Mouse (Mus musculus): ENCODE data around the gene Fbxw20.
"Not testable (repeated sequence)": the region's sequence is repeated elsewhere in the genome, so short reads cannot be mapped to it uniquely, and the experiment has no call there.

Fbxw20 gene

GRCm38 (mm10) chr9:109234654-109235053, at the start of gene Fbxw20:
TSS of gene Fbxw20 (minus strand) at chr9:109234754.
- no peak for DNase-seq (ENCODE audit: inconsistent ontology term)

GRCm38 (mm10) chr9:109263041-109263440, 28.5 kb upstream of the Fbxw20 start:
- DNase-seq (ENCODE audit: inconsistent ontology term) = no peak

GRCm38 (mm10) chr9:109218449-109218848, 16.1 kb downstream of the Fbxw20 start:
- no peak for DNase-seq (ENCODE audit: inconsistent ontology term)

DNA sequence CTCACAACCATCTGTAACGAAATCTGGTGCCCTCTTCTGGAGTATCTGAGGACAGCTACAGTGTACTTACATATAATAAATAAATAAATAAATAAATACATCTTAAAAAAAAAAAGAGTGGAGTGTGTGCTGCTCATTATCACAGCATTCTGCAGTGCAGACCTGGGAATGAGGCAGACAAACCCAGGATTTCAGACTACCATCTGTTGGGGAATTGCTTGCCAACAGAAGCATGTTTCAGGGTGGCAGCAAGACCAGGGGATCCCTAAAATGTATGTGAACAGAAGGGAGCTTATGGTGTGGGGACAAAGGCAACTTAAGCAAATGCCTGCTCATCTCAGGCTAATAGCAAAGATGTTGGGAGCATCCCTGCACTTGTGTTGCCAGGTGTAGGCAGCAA, 33.2 kb downstream of the Fbxw20 start:
- DNase-seq (ENCODE audit: inconsistent ontology term) = not testable (repeated sequence)

GRCm38 (mm10) chr9:109200349-109200748, 34.2 kb downstream of the Fbxw20 start:
- DNase-seq (ENCODE audit: inconsistent ontology term) = no peak

- no peak for DNase-seq (ENCODE audit: inconsistent ontology term)
Measured at GRCm38 (mm10) chr9:109199353-109199752, 35.2 kb downstream of the Fbxw20 start.

GRCm38 (mm10) chr9:109195875-109196274, 38.7 kb downstream of the Fbxw20 start, which contains the start of gene Fbxw13:
TSS of gene Fbxw13 (minus strand) at chr9:109195975.
- DNase-seq (ENCODE audit: inconsistent ontology term) = not testable (repeated sequence)

DNA sequence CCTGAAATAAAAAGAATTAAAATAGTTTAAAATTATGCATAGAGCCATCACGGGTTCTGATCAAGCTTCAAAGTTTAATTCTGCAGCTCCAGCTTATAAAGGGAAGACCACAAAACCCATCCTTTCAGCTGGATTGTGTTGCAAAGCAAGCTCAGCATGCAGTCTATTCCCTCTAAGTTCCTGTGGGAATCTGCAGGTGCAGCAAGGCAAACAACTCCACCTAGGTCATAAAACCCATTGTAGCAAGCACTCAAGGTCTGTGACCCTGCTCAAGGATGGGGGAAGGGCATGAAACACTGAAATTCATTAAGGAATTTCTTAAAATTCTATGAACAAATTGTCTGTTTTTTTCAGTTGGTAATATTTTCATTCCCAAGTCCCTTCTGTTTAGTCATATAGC, 57.3 kb downstream of the Fbxw20 start:
- no peak for DNase-seq (ENCODE audit: inconsistent ontology term)

DNA sequence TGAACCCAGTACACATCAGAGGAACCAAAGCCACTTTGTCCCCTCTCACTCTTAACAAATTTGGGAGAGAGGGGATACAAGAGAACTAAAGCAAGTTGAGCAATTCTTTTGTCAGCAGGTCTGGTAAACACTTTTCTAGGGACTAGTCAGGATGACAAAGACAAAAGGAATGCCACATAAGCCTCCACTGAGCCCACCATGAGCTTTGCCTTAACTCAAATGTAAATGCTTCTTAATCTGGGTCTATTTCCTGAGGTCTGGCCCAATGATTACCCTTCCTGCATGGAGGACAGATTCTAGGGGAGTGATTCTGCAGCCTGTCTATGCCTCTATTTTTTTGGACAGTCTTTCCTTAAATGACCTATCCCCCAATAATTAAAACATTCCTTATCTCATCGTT, 58.3 kb downstream of the Fbxw20 start:
- DNase-seq (ENCODE audit: inconsistent ontology term) = no peak
